Mouse (Mus musculus) CH12.LX (cell line): ENCODE results near the gene Ripk1. TPM values are rescaled to one million over a fixed set of nuclear protein-coding genes. Genes with fewer than 3 reads are reported as not detected.

Experiments used
- DNase-seq: peaks from one replicate; pipeline ENCODE4 v3.0.0-alpha.2; 2013; ENCODE audit errors: extremely low read depth
- H3K27ac ChIP-seq: 2 replicates; pipeline ENCODE4 v1.5.1; 2012; ENCODE audit warnings: low read depth, mild to moderate bottlenecking, control low read depth, moderate library complexity; ENCODE audit not compliant: insufficient read depth
- H3K27me3 ChIP-seq: replicated peaks from 2 replicates; pipeline ENCODE3; 2012; ENCODE audit warnings: inconsistent platforms
- H3K36me3 ChIP-seq, 2 experiments: replicated peaks in 1 of 2; 2 replicates each; pipeline versions ENCODE3 to v1.6.1; 2012; ENCODE audit warnings: inconsistent platforms in 1 of 2, low read length in 1 of 2, mild to moderate bottlenecking in 1 of 2, mixed read lengths in 1 of 2, moderate library complexity in 1 of 2; ENCODE audit not compliant: control insufficient read depth in 1 of 2, insufficient read depth in 1 of 2
- H3K4me1 ChIP-seq, 2 experiments: 2 replicates each; pipeline ENCODE4 v1.6.1; 2012; ENCODE audit warnings: inconsistent platforms in 1 of 2, moderate library complexity in 1 of 2; ENCODE audit not compliant: insufficient read depth in 2 of 2, control insufficient read depth in 1 of 2
- H3K4me2 ChIP-seq: 2 replicates; pipeline ENCODE4 v1.6.1; 2012; ENCODE audit warnings: low read depth, mild to moderate bottlenecking, control low read depth; ENCODE audit not compliant: poor library complexity, insufficient read depth, severe bottlenecking
- H3K4me3 ChIP-seq, 3 experiments: fragments of 150-350 bp in 1 of 3; sonication (generic) in 1 of 3; replicated peaks in 1 of 3; 2 replicates each; pipeline versions ENCODE3 to v1.5.1; 2011 to 2012; ENCODE audit warnings: low read depth in 2 of 3, low read length in 2 of 3, mild to moderate bottlenecking in 2 of 3, moderate library complexity in 2 of 3, control low read depth in 1 of 3, improper control_type of control experiment in 1 of 3, inconsistent platforms in 1 of 3, mixed read lengths in 1 of 3; ENCODE audit not compliant: poor library complexity in 1 of 3
- H3K79me2 ChIP-seq: replicated peaks from 2 replicates; pipeline ENCODE4 v1.6.1; 2012; ENCODE audit warnings: mild to moderate bottlenecking, moderate library complexity; ENCODE audit not compliant: control insufficient read depth, poor library complexity, insufficient read depth, severe bottlenecking; ENCODE audit errors: extremely low read depth
- H3K9ac ChIP-seq: 2 replicates; pipeline ENCODE4 v1.6.1; 2012; ENCODE audit warnings: low read depth, mild to moderate bottlenecking, control low read depth, moderate library complexity; ENCODE audit not compliant: insufficient read depth
- H3K9me3 ChIP-seq: replicated peaks from 2 replicates; pipeline ENCODE3; 2012; ENCODE audit warnings: low read length, inconsistent platforms, mixed read lengths
- BHLHE40 ChIP-seq: IDR thresholded peaks from 2 replicates; pipeline ENCODE4 v1.6.1; 2011; ENCODE audit warnings: mild to moderate bottlenecking, low read depth, low read length, improper control_type of control experiment
- CHD1 ChIP-seq: IDR thresholded peaks from 2 replicates; pipeline ENCODE4 v1.6.1; 2012; ENCODE audit warnings: low read depth, low read length, improper control_type of control experiment, inconsistent platforms
- CHD2 ChIP-seq: IDR thresholded peaks from 2 replicates; pipeline ENCODE4 v1.6.1; 2011; ENCODE audit warnings: low read length, improper control_type of control experiment
- CTCF ChIP-seq, 2 experiments: IDR thresholded peaks in 1 of 2; conservative IDR thresholded peaks in 1 of 2; 2 replicates each; pipeline ENCODE4 v1.5.1; 2011 to 2012; ENCODE audit warnings: low read depth in 2 of 2, low read length in 2 of 2, improper control_type of control experiment in 1 of 2, inconsistent platforms in 1 of 2, mild to moderate bottlenecking in 1 of 2, moderate library complexity in 1 of 2
- E2F4 ChIP-seq: IDR thresholded peaks from 2 replicates; pipeline ENCODE4 v1.6.1; 2011; ENCODE audit warnings: low read depth, low read length, improper control_type of control experiment; ENCODE audit not compliant: insufficient replicate concordance
- ELF1 ChIP-seq: IDR thresholded peaks from 2 replicates; pipeline ENCODE4 v1.6.1; 2014; ENCODE audit warnings: low read depth, mild to moderate bottlenecking, inconsistent platforms, low read length, improper control_type of control experiment
- EP300 ChIP-seq: IDR thresholded peaks from 2 replicates; pipeline ENCODE4 v1.6.1; 2011; ENCODE audit warnings: low read length, improper control_type of control experiment
- ETS1 ChIP-seq: conservative IDR thresholded peaks from 2 replicates; pipeline ENCODE4 v1.6.1; 2012; ENCODE audit warnings: low read depth, mild to moderate bottlenecking, inconsistent platforms, low read length, improper control_type of control experiment, moderate library complexity
- GABPA ChIP-seq: IDR thresholded peaks from 2 replicates; pipeline ENCODE4 v1.6.1; 2012; ENCODE audit warnings: low read depth, low read length, improper control_type of control experiment, inconsistent platforms; ENCODE audit not compliant: insufficient replicate concordance
- HCFC1 ChIP-seq: IDR thresholded peaks from 2 replicates; pipeline ENCODE4 v1.6.1; 2012; ENCODE audit warnings: low read depth, mild to moderate bottlenecking, inconsistent platforms, low read length, improper control_type of control experiment
- IRF4 ChIP-seq: IDR thresholded peaks from 2 replicates; pipeline ENCODE4 v1.6.1; 2014; ENCODE audit warnings: low read depth, mild to moderate bottlenecking, inconsistent platforms, low read length, improper control_type of control experiment
- JUN ChIP-seq: IDR thresholded peaks from 2 replicates; pipeline ENCODE4 v1.6.1; 2011; ENCODE audit warnings: low read depth, mild to moderate bottlenecking, low read length, improper control_type of control experiment, moderate library complexity; ENCODE audit not compliant: insufficient read depth
- JUND ChIP-seq: conservative IDR thresholded peaks from 2 replicates; pipeline ENCODE4 v1.6.1; 2011; ENCODE audit warnings: low read depth, low read length, improper control_type of control experiment
- MAFK ChIP-seq: IDR thresholded peaks from 2 replicates; pipeline ENCODE4 v1.6.1; 2011; ENCODE audit warnings: low read length, improper control_type of control experiment; ENCODE audit not compliant: insufficient replicate concordance
- MAX ChIP-seq: IDR thresholded peaks from 2 replicates; pipeline ENCODE4 v1.6.1; 2011; ENCODE audit warnings: low read length, improper control_type of control experiment
- MAZ ChIP-seq: IDR thresholded peaks from 2 replicates; pipeline ENCODE4 v1.6.1; 2012; ENCODE audit warnings: low read depth, mild to moderate bottlenecking, inconsistent platforms, low read length, improper control_type of control experiment, moderate library complexity
- MEF2A ChIP-seq: IDR thresholded peaks from 2 replicates; pipeline ENCODE4 v1.6.1; 2014; ENCODE audit warnings: low read depth, mild to moderate bottlenecking, inconsistent platforms, low read length, improper control_type of control experiment, borderline replicate concordance
- MXI1 ChIP-seq: IDR thresholded peaks from 2 replicates; pipeline ENCODE4 v1.6.1; 2011; ENCODE audit warnings: mild to moderate bottlenecking, low read depth, low read length, improper control_type of control experiment
- MYC ChIP-seq: IDR thresholded peaks from 2 replicates; pipeline ENCODE4 v1.6.1; 2011; ENCODE audit warnings: low read depth, mild to moderate bottlenecking, improper control_type of control experiment, low read length
- NRF1 ChIP-seq: IDR thresholded peaks from 2 replicates; pipeline ENCODE4 v1.6.1; 2014; ENCODE audit warnings: low read depth, mild to moderate bottlenecking, inconsistent platforms, low read length, improper control_type of control experiment, moderate library complexity
- PAX5 ChIP-seq: IDR thresholded peaks from 2 replicates; pipeline ENCODE4 v1.6.1; 2012; ENCODE audit warnings: low read length, inconsistent platforms, mixed read lengths
- POLR2A ChIP-seq: IDR thresholded peaks from 2 replicates; pipeline ENCODE4 v1.6.1; 2011; ENCODE audit warnings: low read depth, mild to moderate bottlenecking, improper control_type of control experiment, low read length
- POLR2AphosphoS2 ChIP-seq: IDR thresholded peaks from 2 replicates; pipeline ENCODE4 v1.6.1; 2011; ENCODE audit warnings: low read depth, low read length, improper control_type of control experiment
- RAD21 ChIP-seq: IDR thresholded peaks from 2 replicates; pipeline ENCODE4 v1.6.1; 2011; ENCODE audit warnings: low read depth, mild to moderate bottlenecking, low read length, improper control_type of control experiment, moderate library complexity
- RCOR1 ChIP-seq: conservative IDR thresholded peaks from 2 replicates; pipeline ENCODE4 v1.6.1; 2012; ENCODE audit warnings: low read depth, mild to moderate bottlenecking, inconsistent platforms, low read length, improper control_type of control experiment
- SIN3A ChIP-seq: IDR thresholded peaks from 2 replicates; pipeline ENCODE4 v1.6.1; 2012; ENCODE audit warnings: low read length, improper control_type of control experiment, inconsistent platforms
- SMC3 ChIP-seq: IDR thresholded peaks from 2 replicates; pipeline ENCODE4 v1.6.1; 2011; ENCODE audit warnings: low read depth, low read length, improper control_type of control experiment
- TBP ChIP-seq: conservative IDR thresholded peaks from 2 replicates; pipeline ENCODE4 v1.6.1; 2011; ENCODE audit warnings: low read depth, low read length, improper control_type of control experiment
- TCF12 ChIP-seq: IDR thresholded peaks from 2 replicates; pipeline ENCODE4 v1.6.1; 2014; ENCODE audit warnings: low read depth, mild to moderate bottlenecking, inconsistent platforms, low read length, improper control_type of control experiment
- UBTF ChIP-seq: IDR thresholded peaks from 2 replicates; pipeline ENCODE4 v1.6.1; 2012; ENCODE audit warnings: low read depth, mild to moderate bottlenecking, inconsistent platforms, low read length, improper control_type of control experiment, moderate library complexity
- USF1 ChIP-seq: IDR thresholded peaks from 2 replicates; pipeline ENCODE4 v1.6.1; 2014; ENCODE audit warnings: low read depth, mild to moderate bottlenecking, inconsistent platforms, low read length, improper control_type of control experiment
- USF2 ChIP-seq: conservative IDR thresholded peaks from 2 replicates; pipeline ENCODE4 v1.6.1; 2011; ENCODE audit warnings: low read depth, low read length, improper control_type of control experiment
- ZC3H11A ChIP-seq: IDR thresholded peaks from 2 replicates; pipeline ENCODE4 v1.6.1; 2012; ENCODE audit warnings: low read depth, mild to moderate bottlenecking, inconsistent platforms, low read length, improper control_type of control experiment
- ZKSCAN1 ChIP-seq: IDR thresholded peaks from 2 replicates; pipeline ENCODE4 v1.6.1; 2012; ENCODE audit warnings: low read depth, inconsistent platforms, low read length, improper control_type of control experiment, borderline replicate concordance
- ZMIZ1 ChIP-seq: IDR thresholded peaks from 2 replicates; pipeline ENCODE4 v1.6.1; 2012; ENCODE audit warnings: low read depth, mild to moderate bottlenecking, inconsistent platforms, low read length, improper control_type of control experiment
- ZNF384 ChIP-seq: IDR thresholded peaks from 2 replicates; pipeline ENCODE4 v1.6.1; 2012; ENCODE audit warnings: low read depth, low read length, improper control_type of control experiment, inconsistent platforms
- dilution Hi-C: fragments of 300-500 bp; cut with MboI; formaldehyde crosslinking; loops from 2 replicates; pipeline ENCODE4 v1.14.3; 2020; ENCODE audit warnings: low sequenced_read_pairs; ENCODE audit not compliant: extremely low pct_unique_long_range_greater_than_20kb, extremely low pct_ligation_motif_present
- in situ Hi-C: fragments of 300-500 bp; cut with MboI; formaldehyde crosslinking; loops from 3 replicates; pipeline ENCODE4 v1.14.3; 2019; ENCODE audit warnings: low sequenced_read_pairs, low pct_ligation_motif_present, low pct_unique_long_range_greater_than_20kb, mixed read lengths
- polyA plus RNA-seq: library from polyadenylated mRNA; unstranded; fragments of >175 nt; gene quantifications from 2 replicates; pipeline ENCODE4 v1.2.1, GENCODE M21; 2012; ENCODE audit warnings: low read depth; ENCODE audit not compliant: insufficient read length
- total RNA-seq, 2 experiments: library from RNA; depleted of rRNA; stranded (reverse); fragments of 300-350 nt in 1 of 2; fragments of >200 nt in 1 of 2; gene quantifications; 2 replicates each; pipeline ENCODE4 v1.2.3; 2012 to 2014

The Ripk1 gene
- total RNA-seq (2012; rRNA removed) (13.1 and 15.0 TPM in 2 replicates), total RNA-seq (2014; rRNA removed) (16.6 and 17.1 TPM in 2 replicates), polyA plus RNA-seq (17.9 and 18.6 TPM in 2 replicates)

- H3K36me3 ChIP-seq, result peaks cover 0 to 10% of the 10 kb centered on the region in 2 experiments
- TF ChIP-seq USF2, result no peak
- no peak for TF ChIP-seq CHD1
- TF ChIP-seq JUN, result no peak
- TF ChIP-seq ETS1, result no peak
- no peak for TF ChIP-seq GABPA
- TF ChIP-seq BHLHE40, result peak; percentile 88
- TF ChIP-seq JUND, result no peak
- TF ChIP-seq SMC3, result no peak
- TF ChIP-seq NRF1, result peak; percentile 64
- peak; percentile 99 for TF ChIP-seq ELF1
- TF ChIP-seq SIN3A, result peak; percentile 98
- TF ChIP-seq EP300, result no peak
- TF ChIP-seq ZKSCAN1, result no peak
- TF ChIP-seq MYC, result 0 out of 2 replicates have a peak, but pooled peaks have one; percentile 59
- peak; percentile 74; the same call in 1 of the 2 replicates for TF ChIP-seq POLR2AphosphoS2
- no peak for TF ChIP-seq MAFK
- TF ChIP-seq ZNF384, result peak; percentile 24; the same call in 1 of the 2 replicates
- no peak for TF ChIP-seq PAX5
- no peak for TF ChIP-seq RAD21
- TF ChIP-seq ZMIZ1, result peak; percentile 63; the same call in 1 of the 2 replicates
- no peak for TF ChIP-seq USF1
- peak in 1 of 2 experiments; percentile 52; a peak in 2 of 4 replicates for TF ChIP-seq CTCF (conservative IDR thresholded peaks at IDR 0.05 in 1 of 2, IDR thresholded peaks at IDR 0.05 in 1 of 2; ENCODE audit: low read depth in 2 of 2, low read length in 2 of 2)
- TF ChIP-seq POLR2A, result peak; percentile 68
- no peak for TF ChIP-seq ZC3H11A
- peak; percentile 73; the same call in 1 of the 2 replicates for TF ChIP-seq MAX
- peak; percentile 79; the same call in 1 of the 2 replicates for TF ChIP-seq UBTF
- 0 out of 2 replicates have a peak, but pooled peaks have one; percentile 28 for TF ChIP-seq CHD2
- peak; percentile 60; the same call in 1 of the 2 replicates for TF ChIP-seq TBP
- TF ChIP-seq HCFC1, result peak; percentile 80
- 0 out of 2 replicates have a peak, but pooled peaks have one; percentile 57 for TF ChIP-seq RCOR1
- TF ChIP-seq TCF12, result peak; percentile 35
- peak; percentile 89 for TF ChIP-seq MXI1
- peak; percentile 77 for TF ChIP-seq MAZ
- peak; percentile 32; the same call in 1 of the 2 replicates for TF ChIP-seq IRF4
- peak; percentile 82; the same call in 1 of the 2 replicates for TF ChIP-seq E2F4
- no peak for TF ChIP-seq MEF2A
Measured at GRCm38 (mm10) chr13:34002058-34003006, at the start of gene Ripk1, which contains the start of gene Serpinb6a. Gene Ripk1 (plus strand): TSS chr13:34002363. Gene Serpinb6a (minus strand): TSS chr13:34002794.

More at GRCm38 (mm10) chr13:34002058-34003006, at the start of gene Ripk1, which contains the start of gene Serpinb6a:
- DNase-seq, result peak; percentile 91
- dilution Hi-C loops (no loop called here), in situ Hi-C loops (loop anchor here (5.0 kb wide), 1 partner anchor 40 kb away; the partner anchor contains the start of gene Nqo2)
- Histone ChIP-seq H3K4me2 (peak within 1 kb of the TSS; percentile 94), H3K79me2 (peaks cover 7% of the 10 kb centered on the region; the same call in 1 of the 2 replicates), H3K4me1 (peaks cover 0 to 27% of the 10 kb centered on the region in 2 experiments; a peak in 2 of 4 replicates), H3K4me3 (peak within 1 kb of the TSS; percentile 87 to 99 (median 97)), H3K27me3 (no peaks in the 10 kb centered on the region), H3K9ac (peak within 1 kb of the TSS; percentile 91), H3K9me3 (no peaks in the 10 kb centered on the region), H3K27ac (peak within 1 kb of the TSS; percentile 78)
